Mouse (Mus musculus): ENCODE data around the gene Cnbd2. TPM values are rescaled to one million over a fixed set of nuclear protein-coding genes. Genes with fewer than 3 reads are reported as not detected.

Gene Cnbd2
- polyA plus RNA-seq, 1 experiment from 2014 or later = 5.2 TPM

DNA sequence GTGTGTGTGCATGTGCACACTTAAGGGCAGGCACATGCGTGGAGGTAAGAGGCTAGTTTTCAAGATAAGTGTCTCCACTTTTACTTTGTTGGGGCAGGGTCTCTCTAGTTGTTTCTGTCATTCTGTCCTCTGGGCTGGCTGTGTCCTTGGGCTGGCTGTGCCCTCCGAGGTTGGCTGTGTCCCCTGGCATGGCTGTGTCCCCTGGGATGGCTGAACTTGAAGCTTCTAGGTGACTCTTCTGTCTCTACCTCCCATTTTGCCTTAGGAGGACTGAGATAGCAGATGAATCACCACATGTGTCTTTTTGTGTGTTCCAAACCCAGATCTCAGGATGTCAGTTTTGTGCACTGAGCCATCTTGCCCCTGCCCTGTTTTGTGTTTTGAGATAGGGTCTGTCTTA, 102.9 kb downstream of the Cnbd2 start:
- no peak for ATAC-seq (ENCODE audit: insufficient number of reproducible peaks, insufficient read depth, low FRiP score, low TSS enrichment, low read depth)
- Histone ChIP-seq H3K9ac (replicated peaks) (no peak overlapping the region), H3K9me3 (no peaks in the 10 kb centered on the region), H3K27me3 (peaks cover 23% of the 10 kb centered on the region), H3K4me2 (no peak overlapping the region), H3K36me3 (no peaks in the 10 kb centered on the region), H3K4me3 (replicated peaks) (no peak overlapping the region), H3K4me1 (replicated peaks) (no peaks in the 10 kb centered on the region), H3K27ac (no peak overlapping the region)
- 79% methylated on average over 2 of the region's 2 CpGs for WGBS

DNA sequence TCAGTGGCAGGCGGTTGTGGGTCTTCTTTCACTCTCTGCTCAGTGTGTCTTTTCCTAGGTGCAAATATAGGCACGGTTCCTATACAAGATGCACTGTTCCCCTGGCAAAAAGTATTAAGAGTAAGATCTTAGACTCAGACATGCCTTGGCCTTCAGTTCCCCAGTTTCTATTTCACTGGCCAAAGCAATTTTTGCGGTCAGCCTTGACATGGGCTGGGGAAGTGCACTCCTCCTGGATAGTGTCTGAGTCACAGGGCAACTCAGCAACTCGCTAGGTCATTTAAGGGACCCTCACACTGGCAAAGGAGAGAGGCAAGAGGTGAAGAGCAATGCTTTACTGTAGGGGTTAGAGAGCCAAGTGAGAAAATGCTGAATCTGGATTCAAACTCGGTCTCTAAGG, 103.6 kb downstream of the Cnbd2 start:
- Histone ChIP-seq H3K4me2 (no peak overlapping the region), H3K4me3 (replicated peaks) (no peak overlapping the region), H3K9me3 (no peaks in the 10 kb centered on the region), H3K36me3 (no peaks in the 10 kb centered on the region), H3K4me1 (replicated peaks) (no peaks in the 10 kb centered on the region), H3K9ac (replicated peaks) (no peak overlapping the region), H3K27me3 (peaks cover 30% of the 10 kb centered on the region), H3K27ac (no peak overlapping the region)
- ATAC-seq (ENCODE audit: insufficient number of reproducible peaks, insufficient read depth, low FRiP score, low TSS enrichment, low read depth) = no peak
- WGBS = 73% methylated on average over 5 of the region's 5 CpGs

DNA sequence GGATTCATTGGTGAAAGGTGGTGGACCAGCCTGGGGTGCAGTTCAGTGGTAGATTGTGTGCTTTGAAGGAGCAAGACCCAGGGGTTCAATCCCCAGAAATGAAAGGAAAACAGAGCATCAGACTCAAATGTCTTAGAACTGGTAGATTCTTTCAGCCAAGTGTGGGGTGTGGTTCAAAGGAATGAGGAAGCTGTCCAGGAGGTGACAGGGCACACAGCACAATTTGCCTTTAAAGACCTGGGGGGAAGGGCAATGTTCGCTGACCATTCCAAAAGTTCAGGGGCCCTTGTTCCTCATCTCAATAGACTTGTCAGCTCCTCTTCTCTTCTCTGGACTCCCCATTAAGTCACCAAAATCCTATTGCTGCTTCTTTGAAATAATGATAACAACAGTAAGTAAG, 105.1 kb downstream of the Cnbd2 start:
- no peaks in the 10 kb centered on the region for H3K36me3 ChIP-seq
- ATAC-seq (ENCODE audit: insufficient number of reproducible peaks, insufficient read depth, low FRiP score, low TSS enrichment, low read depth) = no peak
- H3K27me3 ChIP-seq = peaks cover 45% of the 10 kb centered on the region
- H3K9me3 ChIP-seq = no peaks in the 10 kb centered on the region
- 55% methylated on average over 1 of the region's 1 CpGs for WGBS
- H3K9ac ChIP-seq (replicated peaks) = no peak overlapping the region
- no peak overlapping the region for H3K4me3 ChIP-seq (replicated peaks)
- H3K4me1 ChIP-seq (replicated peaks) = peaks cover 10% of the 10 kb centered on the region
- no peak overlapping the region for H3K27ac ChIP-seq
- no peak overlapping the region for H3K4me2 ChIP-seq

DNA sequence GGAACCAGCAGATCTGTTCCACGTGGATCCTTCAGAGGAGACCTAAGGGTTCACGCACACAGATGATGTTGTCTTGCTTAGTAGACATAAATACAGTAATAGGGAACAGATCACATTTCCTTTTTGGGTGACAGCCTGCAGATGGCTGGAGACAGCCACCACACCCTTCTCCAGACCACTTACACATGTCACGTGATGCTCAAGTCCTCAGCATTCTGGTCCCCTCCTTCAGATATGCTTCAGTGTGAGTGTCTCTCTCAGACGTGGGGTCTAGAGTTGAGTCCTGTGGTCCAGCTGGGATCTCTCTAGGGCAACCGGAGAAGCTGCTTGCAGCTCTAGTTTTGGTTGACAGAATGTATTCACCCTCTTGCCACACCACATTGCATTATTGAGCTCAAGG, 106.4 kb downstream of the Cnbd2 start:
- H3K27ac ChIP-seq = no peak overlapping the region
- no peak overlapping the region for H3K4me2 ChIP-seq
- peaks cover 10% of the 10 kb centered on the region for H3K4me1 ChIP-seq (replicated peaks)
- WGBS = 83% methylated on average over 5 of the region's 5 CpGs
- no peak overlapping the region for H3K9ac ChIP-seq (replicated peaks)
- no peak for ATAC-seq (ENCODE audit: insufficient number of reproducible peaks, insufficient read depth, low FRiP score, low TSS enrichment, low read depth)
- no peaks in the 10 kb centered on the region for H3K9me3 ChIP-seq
- H3K4me3 ChIP-seq (replicated peaks) = no peak overlapping the region
- peaks cover 57% of the 10 kb centered on the region for H3K27me3 ChIP-seq
- no peaks in the 10 kb centered on the region for H3K36me3 ChIP-seq

DNA sequence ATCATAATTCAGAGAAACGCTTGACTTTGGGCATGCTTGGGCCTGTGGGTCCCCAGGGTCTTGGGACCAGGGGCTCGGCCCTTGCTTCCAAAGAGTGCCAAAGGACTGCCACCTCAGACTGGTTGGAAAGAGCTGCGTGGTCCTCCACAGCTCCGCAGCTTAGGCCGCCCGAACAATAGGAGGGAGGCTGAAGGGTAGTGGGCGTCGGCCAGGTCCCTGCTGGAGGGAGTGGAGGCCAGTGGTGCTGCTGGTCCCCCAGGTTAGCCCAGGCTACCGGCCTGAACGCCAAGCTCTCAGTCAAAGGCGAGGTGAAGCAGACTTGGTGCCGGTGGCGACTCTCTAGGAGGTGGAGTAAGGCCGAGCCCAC, 108.2 kb downstream of the Cnbd2 start:
- 10% methylated on average over 14 of the region's 14 CpGs for WGBS
- ATAC-seq (ENCODE audit: insufficient number of reproducible peaks, insufficient read depth, low FRiP score, low TSS enrichment, low read depth) = 0 out of 2 replicates have a peak, but pooled peaks have one; percentile 12
- no peaks in the 10 kb centered on the region for H3K36me3 ChIP-seq
- peaks cover 10% of the 10 kb centered on the region for H3K4me1 ChIP-seq (replicated peaks)
- H3K27ac ChIP-seq = 0 out of 2 replicates have a peak overlapping the region, but pooled peaks have one; percentile 23
- no peaks in the 10 kb centered on the region for H3K9me3 ChIP-seq
- peak overlapping the region; percentile 96 for H3K4me2 ChIP-seq
- H3K4me3 ChIP-seq (replicated peaks) = peak overlapping the region; percentile 65
- H3K27me3 ChIP-seq = peaks cover 74% of the 10 kb centered on the region
- peak overlapping the region; percentile 73 for H3K9ac ChIP-seq (replicated peaks)

DNA sequence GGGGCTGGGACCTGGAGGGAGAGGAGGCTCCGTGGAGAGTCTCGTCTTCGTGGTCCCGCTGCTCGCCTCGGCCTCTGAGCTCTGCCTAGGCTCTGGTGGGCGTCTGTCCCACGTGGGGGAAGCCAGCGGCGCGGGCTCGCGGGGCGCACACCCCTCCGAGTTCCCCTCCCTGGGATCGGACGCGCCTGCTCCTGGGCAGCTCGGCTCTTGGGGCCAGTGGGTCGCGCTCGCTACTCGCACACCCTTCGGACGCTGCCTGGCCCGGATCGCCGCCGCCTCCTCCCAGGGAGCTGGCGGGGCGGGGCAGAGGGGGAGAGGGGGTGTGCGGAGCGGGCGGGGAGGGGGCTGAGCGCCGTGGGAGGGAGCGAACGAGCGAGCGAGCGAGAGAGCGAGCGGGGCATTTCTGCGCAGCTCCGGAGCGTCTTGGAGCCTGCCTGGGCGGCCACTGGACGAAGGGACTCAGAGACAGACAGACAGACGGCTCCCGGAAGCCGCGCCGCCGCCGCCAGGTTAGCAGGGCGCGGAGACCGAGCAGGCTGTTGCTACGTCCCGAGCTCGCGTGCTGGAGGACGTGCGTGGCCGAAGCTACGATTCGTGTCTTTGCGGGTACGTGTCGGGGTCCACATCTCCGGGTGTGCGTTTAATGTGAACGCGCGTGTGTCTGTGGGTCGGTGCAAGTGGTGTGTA, 108.7 kb downstream of the Cnbd2 start, which contains the start of gene Epb41l1:
TSS of gene Epb41l1 (plus strand) at position 216 of the 687 bp plus-strand sequence.
- peaks cover 10% of the 10 kb centered on the region for H3K4me1 ChIP-seq (replicated peaks)
- peak within 1 kb of the TSS; percentile 96 for H3K4me2 ChIP-seq
- H3K9ac ChIP-seq (replicated peaks) = peak within 1 kb of the TSS; percentile 73
- H3K27ac ChIP-seq = peak within 1 kb of the TSS; percentile 23; the same call in 1 of the 2 replicates
- H3K36me3 ChIP-seq = no peaks in the 10 kb centered on the region
- ATAC-seq (ENCODE audit: insufficient number of reproducible peaks, insufficient read depth, low FRiP score, low TSS enrichment, low read depth) = peak; percentile 71; the same call in 1 of the 2 replicates
- no peaks in the 10 kb centered on the region for H3K9me3 ChIP-seq
- peak within 1 kb of the TSS; percentile 65 for H3K4me3 ChIP-seq (replicated peaks)
- 1% methylated on average over 62 of the region's 76 CpGs for WGBS
- H3K27me3 ChIP-seq = peaks cover 78% of the 10 kb centered on the region

DNA sequence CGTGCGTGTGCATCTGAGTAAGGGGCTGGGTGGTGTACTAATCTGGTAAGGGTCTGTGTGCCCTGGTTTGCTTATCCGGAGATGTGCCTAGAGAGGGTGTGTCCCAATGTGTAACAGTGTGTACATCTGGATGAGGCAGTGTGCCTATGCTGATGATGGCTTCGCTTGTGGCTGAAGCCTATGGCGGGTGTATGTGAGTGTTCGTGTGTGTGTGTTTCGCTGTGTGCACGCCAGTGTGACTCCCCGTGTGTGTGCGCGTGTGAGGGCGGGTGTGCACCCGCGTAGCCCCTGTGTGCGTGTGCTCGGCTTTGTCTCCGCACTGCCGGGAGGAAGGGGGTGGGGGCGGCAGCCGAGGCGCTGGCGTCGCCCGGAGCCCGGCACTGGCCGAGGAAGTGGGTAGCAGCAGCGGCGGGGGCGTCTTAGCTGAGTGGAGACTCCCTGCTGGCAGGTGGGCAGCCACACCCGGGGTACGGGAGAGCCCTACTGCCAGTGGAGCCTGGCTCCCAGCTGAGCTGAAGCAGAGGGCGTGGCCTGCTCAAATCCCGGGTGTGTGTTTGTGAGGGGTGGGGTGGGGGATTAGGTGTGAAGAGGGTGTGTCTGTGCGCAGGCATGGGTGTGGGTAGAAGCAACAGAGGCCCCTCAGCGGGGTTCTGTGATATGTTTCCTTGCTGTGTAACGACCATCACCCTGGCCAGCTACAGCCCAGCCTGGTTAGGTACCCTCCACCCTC, 109.4 kb downstream of the Cnbd2 start:
- no peaks in the 10 kb centered on the region for H3K9me3 ChIP-seq
- H3K27me3 ChIP-seq = peaks cover 79% of the 10 kb centered on the region
- H3K9ac ChIP-seq (replicated peaks) = peak overlapping the region; percentile 73
- H3K36me3 ChIP-seq = no peaks in the 10 kb centered on the region
- peak overlapping the region; percentile 65 for H3K4me3 ChIP-seq (replicated peaks)
- peak overlapping the region; percentile 96 for H3K4me2 ChIP-seq
- ATAC-seq (ENCODE audit: insufficient number of reproducible peaks, insufficient read depth, low FRiP score, low TSS enrichment, low read depth) = peak; percentile 61; the same call in 1 of the 2 replicates
- H3K4me1 ChIP-seq (replicated peaks) = peaks cover 10% of the 10 kb centered on the region
- 2% methylated on average over 36 of the region's 36 CpGs for WGBS
- H3K27ac ChIP-seq = peak overlapping the region; percentile 23; the same call in 1 of the 2 replicates

DNA sequence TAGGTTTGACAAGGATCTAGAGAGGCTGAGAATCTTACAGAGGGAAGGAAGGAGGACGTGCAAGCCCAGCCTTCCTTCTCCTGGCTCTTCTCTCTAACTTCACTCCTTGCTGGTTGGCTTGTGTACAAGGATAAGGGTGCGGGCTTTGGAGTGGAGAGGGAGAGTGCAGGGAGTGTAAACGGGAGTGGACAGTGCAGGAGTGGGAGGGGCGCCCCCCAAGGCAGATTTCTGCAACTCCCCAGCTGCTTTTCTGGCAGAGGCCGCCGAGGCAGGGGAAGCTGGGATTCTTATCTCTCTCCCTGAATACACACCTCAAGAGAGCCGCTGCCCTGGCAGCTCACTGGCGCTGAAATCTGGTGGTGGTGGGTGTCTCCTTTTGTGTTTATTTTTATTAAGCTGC, 110.5 kb downstream of the Cnbd2 start:
- no peak overlapping the region for H3K27ac ChIP-seq
- H3K9me3 ChIP-seq = no peaks in the 10 kb centered on the region
- H3K36me3 ChIP-seq = no peaks in the 10 kb centered on the region
- peak overlapping the region; percentile 96 for H3K4me2 ChIP-seq
- 7% methylated on average over 8 of the region's 8 CpGs for WGBS
- H3K4me1 ChIP-seq (replicated peaks) = peaks cover 10% of the 10 kb centered on the region
- ATAC-seq (ENCODE audit: insufficient number of reproducible peaks, insufficient read depth, low FRiP score, low TSS enrichment, low read depth) = no peak
- H3K9ac ChIP-seq (replicated peaks) = no peak overlapping the region
- H3K4me3 ChIP-seq (replicated peaks) = peak overlapping the region; percentile 17; the same call in 1 of the 2 replicates
- peaks cover 79% of the 10 kb centered on the region for H3K27me3 ChIP-seq

DNA sequence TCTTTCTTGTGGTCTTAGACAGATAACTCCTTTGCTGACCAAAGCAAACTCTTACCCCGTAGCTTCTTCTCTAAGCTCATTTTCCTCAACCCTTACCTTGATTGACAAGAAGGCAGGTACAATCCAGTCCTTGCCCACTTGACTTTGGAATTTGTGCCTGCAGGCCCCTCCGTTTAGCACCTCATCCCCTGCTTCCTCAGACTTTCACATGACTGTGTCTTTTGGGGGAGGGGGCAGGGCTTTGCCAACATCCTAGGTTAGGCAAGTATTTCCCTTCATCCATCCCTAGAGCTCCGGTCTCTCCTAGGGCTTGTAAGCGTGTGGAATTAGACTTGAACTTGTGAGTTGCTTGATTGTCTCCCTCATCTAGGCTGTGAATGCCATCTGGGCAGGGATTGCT, 111.6 kb downstream of the Cnbd2 start:
- 68% methylated on average over 4 of the region's 4 CpGs for WGBS
- H3K9me3 ChIP-seq = no peaks in the 10 kb centered on the region
- H3K27ac ChIP-seq = no peak overlapping the region
- H3K36me3 ChIP-seq = no peaks in the 10 kb centered on the region
- no peak for ATAC-seq (ENCODE audit: insufficient number of reproducible peaks, insufficient read depth, low FRiP score, low TSS enrichment, low read depth)
- no peak overlapping the region for H3K4me3 ChIP-seq (replicated peaks)
- no peak overlapping the region for H3K9ac ChIP-seq (replicated peaks)
- H3K27me3 ChIP-seq = peaks cover 68% of the 10 kb centered on the region
- no peak overlapping the region for H3K4me2 ChIP-seq
- H3K4me1 ChIP-seq (replicated peaks) = peaks cover 10% of the 10 kb centered on the region
